Mouse (Mus musculus) liver, embryonic 13.5 days (tissue): Measurements from ENCODE around the gene Rae1. TPM values are rescaled to one million over a fixed set of nuclear protein-coding genes. Genes with fewer than 3 reads are reported as not detected.
A peak's percentile ranks its signal among the peaks of the same experiment; 100 is the strongest.

ENCODE experiments used
- ATAC-seq: fragments of 200-750 bp; cut with Nextera tagmentation; 2 replicates; pipeline ENCODE4 v1.8.0; 2017; ENCODE audit warnings: low read depth, mild to moderate bottlenecking, moderate number of reproducible peaks, moderate library complexity
- DNase-seq: peaks from one replicate; pipeline ENCODE4 v3.0.0; 2022
- H3K27ac ChIP-seq: fragments of 300-500 bp; sonication (generic); 2 replicates; pipeline ENCODE4 v1.5.1; 2015; ENCODE audit warnings: moderate library complexity, mild to moderate bottlenecking, inconsistent platforms
- H3K27me3 ChIP-seq: fragments of 300-500 bp; sonication (generic); 2 replicates; pipeline ENCODE4 v1.6.1; 2015; ENCODE audit warnings: mild to moderate bottlenecking, inconsistent platforms
- H3K36me3 ChIP-seq: fragments of 300-500 bp; sonication (generic); 2 replicates; pipeline ENCODE4 v1.6.1; 2015; ENCODE audit warnings: mild to moderate bottlenecking, inconsistent platforms
- H3K4me1 ChIP-seq: fragments of 300-500 bp; sonication (generic); replicated peaks from 2 replicates; pipeline ENCODE4 v1.6.1; 2015; ENCODE audit warnings: inconsistent platforms
- H3K4me2 ChIP-seq: fragments of 300-500 bp; sonication (generic); 2 replicates; pipeline ENCODE4 v1.6.1; 2015; ENCODE audit warnings: inconsistent platforms, mild to moderate bottlenecking, moderate library complexity
- H3K4me3 ChIP-seq: fragments of 300-500 bp; sonication (generic); replicated peaks from 2 replicates; pipeline ENCODE4 v1.5.1; 2015; ENCODE audit warnings: mild to moderate bottlenecking, inconsistent platforms
- H3K9ac ChIP-seq: fragments of 300-500 bp; sonication (generic); 2 replicates; pipeline ENCODE4 v1.6.1; 2015; ENCODE audit warnings: mild to moderate bottlenecking, inconsistent platforms
- H3K9me3 ChIP-seq: fragments of 300-500 bp; sonication (generic); replicated peaks from 2 replicates; pipeline ENCODE4 v1.6.1; 2016; ENCODE audit warnings: inconsistent platforms
- WGBS: fragments of 180-500 bp; shearing (Covaris S2); methylation state at CpG from one replicate; pipeline ENCODE4 v1.1.7; 2015; ENCODE audit not compliant: insufficient replicate concordance; 5-methylcytosine and 5-hydroxymethylcytosine counted together
- polyA plus RNA-seq: library from polyadenylated mRNA; unstranded; fragments of >200 nt; fragmentation: Nextera tagmentation; extraction: Ambion mirVana; gene quantifications from 2 replicates; pipeline ENCODE4 v1.2.1, GENCODE M21; 2015

Rae1 gene
- polyA plus RNA-seq, 1 experiment from 2014 or later: 96.8 TPM

GRCm38 (mm10) chr2:172973806-172974565, 25.9 kb upstream of the Rae1 start:
- Histone ChIP-seq H3K9ac (no peak overlapping the region), H3K4me3 (no peak overlapping the region), H3K4me2 (no peak overlapping the region), H3K4me1 (peaks cover 23% of the 10 kb centered on the region), H3K27me3 (no peaks in the 10 kb centered on the region), H3K9me3 (no peaks in the 10 kb centered on the region), H3K36me3 (no peaks in the 10 kb centered on the region), H3K27ac (no peak overlapping the region)
- ATAC-seq: no peak
- WGBS: 26% methylated on average over 7 of the region's 7 CpGs
- no peak for DNase-seq

GRCm38 (mm10) chr2:172974701-172975100, 25.2 kb upstream of the Rae1 start:
- WGBS: 52% methylated on average over 7 of the region's 7 CpGs
- Histone ChIP-seq H3K36me3 (no peaks in the 10 kb centered on the region), H3K4me2 (no peak overlapping the region), H3K27me3 (no peaks in the 10 kb centered on the region), H3K9ac (no peak overlapping the region), H3K27ac (no peak overlapping the region), H3K4me1 (peaks cover 23% of the 10 kb centered on the region), H3K9me3 (0 out of 2 replicates have a peak, but pooled peaks cover under 1% of the 10 kb centered on the region), H3K4me3 (no peak overlapping the region)
- ATAC-seq (no peak), DNase-seq (no peak)

- Histone ChIP-seq H3K27ac (no peak overlapping the region), H3K4me3 (no peak overlapping the region), H3K27me3 (no peaks in the 10 kb centered on the region), H3K9ac (no peak overlapping the region), H3K36me3 (no peaks in the 10 kb centered on the region), H3K4me1 (peaks cover 23% of the 10 kb centered on the region), H3K4me2 (no peak overlapping the region), H3K9me3 (0 out of 2 replicates have a peak, but pooled peaks cover 4% of the 10 kb centered on the region)
- DNase-seq (no peak), ATAC-seq (no peak)
- WGBS: 73% methylated on average over 6 of the region's 6 CpGs
Measured at GRCm38 (mm10) chr2:172975159-172975558, 24.8 kb upstream of the Rae1 start.

GRCm38 (mm10) chr2:172976661-172977238, 23.2 kb upstream of the Rae1 start:
- no peak overlapping the region for H3K9ac ChIP-seq
- 0 out of 2 replicates have a peak overlapping the region, but pooled peaks have one; percentile 4 for H3K4me3 ChIP-seq
- peak overlapping the region; percentile 36 for H3K4me2 ChIP-seq
- H3K27me3 ChIP-seq: no peaks in the 10 kb centered on the region
- WGBS: 7% methylated on average over 7 of the region's 7 CpGs
- no peaks in the 10 kb centered on the region for H3K36me3 ChIP-seq
- DNase-seq: no peak
- no peak overlapping the region for H3K27ac ChIP-seq
- H3K9me3 ChIP-seq: 0 out of 2 replicates have a peak, but pooled peaks cover 4% of the 10 kb centered on the region
- no peak for ATAC-seq
- peaks cover 23% of the 10 kb centered on the region for H3K4me1 ChIP-seq

- H3K9ac ChIP-seq: no peak within 1 kb of the TSS
Measured at GRCm38 (mm10) chr2:172977409-172978130, 22.3 kb upstream of the Rae1 start, which contains the start of gene Spo11. Gene Spo11, plus strand, starts transcription at chr2:172977700.

GRCm38 (mm10) chr2:172978131-172978633, 21.7 kb upstream of the Rae1 start:
- no peak overlapping the region for H3K4me2 ChIP-seq
- DNase-seq (no peak), ATAC-seq (no peak)
- H3K27ac ChIP-seq: no peak overlapping the region
- H3K27me3 ChIP-seq: no peaks in the 10 kb centered on the region
- H3K4me3 ChIP-seq: no peak overlapping the region
- 0 out of 2 replicates have a peak, but pooled peaks cover 4% of the 10 kb centered on the region for H3K9me3 ChIP-seq
- H3K9ac ChIP-seq: no peak overlapping the region
- H3K36me3 ChIP-seq: no peaks in the 10 kb centered on the region
- H3K4me1 ChIP-seq: peaks cover 27% of the 10 kb centered on the region
- 25% methylated on average over 4 of the region's 4 CpGs for WGBS

More at GRCm38 (mm10) chr2:172977409-172978130, 22.3 kb upstream of the Rae1 start, which contains the start of gene Spo11:
- Histone ChIP-seq H3K36me3 (no peaks in the 10 kb centered on the region), H3K27ac (no peak within 1 kb of the TSS), H3K9me3 (0 out of 2 replicates have a peak, but pooled peaks cover 4% of the 10 kb centered on the region), H3K4me1 (peaks cover 23% of the 10 kb centered on the region), H3K4me2 (peak within 1 kb of the TSS; percentile 36), H3K4me3 (0 out of 2 replicates have a peak within 1 kb of the TSS, but pooled peaks have one; percentile 4), H3K27me3 (no peaks in the 10 kb centered on the region)
- DNase-seq (no peak), ATAC-seq (no peak)
- WGBS: 16% methylated on average over 14 of the region's 14 CpGs

GRCm38 (mm10) chr2:172979666-172980345, 20.1 kb upstream of the Rae1 start:
- H3K4me3 ChIP-seq: no peak overlapping the region
- H3K4me2 ChIP-seq: no peak overlapping the region
- no peak overlapping the region for H3K27ac ChIP-seq
- 86% methylated on average over 43 of the region's 43 CpGs for WGBS
- no peaks in the 10 kb centered on the region for H3K36me3 ChIP-seq
- H3K9me3 ChIP-seq: 0 out of 2 replicates have a peak, but pooled peaks cover 4% of the 10 kb centered on the region
- no peak overlapping the region for H3K9ac ChIP-seq
- no peak for ATAC-seq
- H3K27me3 ChIP-seq: no peaks in the 10 kb centered on the region
- H3K4me1 ChIP-seq: peaks cover 20% of the 10 kb centered on the region
- no peak for DNase-seq

- peak; percentile 36; the same call in 1 of the 2 replicates for ATAC-seq
Measured at GRCm38 (mm10) chr2:172982776-172983561, 16.9 kb upstream of the Rae1 start.

GRCm38 (mm10) chr2:172990161-172990560, 9.8 kb upstream of the Rae1 start:
- H3K4me2 ChIP-seq: no peak overlapping the region
- H3K4me3 ChIP-seq: no peak overlapping the region
- WGBS: 72% methylated on average over 6 of the region's 6 CpGs
- H3K9me3 ChIP-seq: no peaks in the 10 kb centered on the region
- no peaks in the 10 kb centered on the region for H3K4me1 ChIP-seq
- ATAC-seq (no peak), DNase-seq (no peak)
- no peak overlapping the region for H3K9ac ChIP-seq
- H3K27me3 ChIP-seq: 0 out of 2 replicates have a peak, but pooled peaks cover 4% of the 10 kb centered on the region
- no peaks in the 10 kb centered on the region for H3K36me3 ChIP-seq
- no peak overlapping the region for H3K27ac ChIP-seq

More at GRCm38 (mm10) chr2:172982776-172983561, 16.9 kb upstream of the Rae1 start:
- no peak for DNase-seq
- no peak overlapping the region for H3K4me2 ChIP-seq
- no peak overlapping the region for H3K4me3 ChIP-seq
- no peak overlapping the region; the same call in 1 of the 2 replicates for H3K9ac ChIP-seq
- H3K36me3 ChIP-seq: no peaks in the 10 kb centered on the region
- H3K9me3 ChIP-seq: 0 out of 2 replicates have a peak, but pooled peaks cover 4% of the 10 kb centered on the region
- H3K27ac ChIP-seq: no peak overlapping the region
- no peaks in the 10 kb centered on the region for H3K27me3 ChIP-seq
- H3K4me1 ChIP-seq: peaks cover 5% of the 10 kb centered on the region
- WGBS: 66% methylated on average over 9 of the region's 9 CpGs

GRCm38 (mm10) chr2:172996207-172996606, 3.7 kb upstream of the Rae1 start:
- DNase-seq (no peak), ATAC-seq (no peak)
- no peak overlapping the region for H3K4me2 ChIP-seq
- H3K36me3 ChIP-seq: peaks cover under 1% of the 10 kb centered on the region; the same call in 1 of the 2 replicates
- no peak overlapping the region for H3K9ac ChIP-seq
- H3K27me3 ChIP-seq: 0 out of 2 replicates have a peak, but pooled peaks cover 4% of the 10 kb centered on the region
- H3K4me3 ChIP-seq: no peak overlapping the region
- WGBS: 7% methylated on average over 4 of the region's 4 CpGs
- no peaks in the 10 kb centered on the region for H3K9me3 ChIP-seq
- no peak overlapping the region for H3K27ac ChIP-seq
- peaks cover 13% of the 10 kb centered on the region for H3K4me1 ChIP-seq
